Mouse (Mus musculus): ENCODE data around the gene Gm9.
A peak's percentile ranks its signal among the peaks of the same experiment; 100 is the strongest.
"Not testable (repeated sequence)": the region's sequence is repeated elsewhere in the genome, so short reads cannot be mapped to it uniquely, and the experiment has no call there.

Gm9 gene

GRCm38 (mm10) chrX:37210941-37211340 is at the start of gene Gm9:
TSS of gene Gm9 (minus strand) at chrX:37211041.
- DNase-seq = no peak

GRCm38 (mm10) chrX:37249619-37250018 is 38.8 kb upstream of the Gm9 start, which contains the start of gene Rhox3a:
TSS of gene Rhox3a (plus strand) at chrX:37249919.
- DNase-seq = not testable (repeated sequence)

DNA sequence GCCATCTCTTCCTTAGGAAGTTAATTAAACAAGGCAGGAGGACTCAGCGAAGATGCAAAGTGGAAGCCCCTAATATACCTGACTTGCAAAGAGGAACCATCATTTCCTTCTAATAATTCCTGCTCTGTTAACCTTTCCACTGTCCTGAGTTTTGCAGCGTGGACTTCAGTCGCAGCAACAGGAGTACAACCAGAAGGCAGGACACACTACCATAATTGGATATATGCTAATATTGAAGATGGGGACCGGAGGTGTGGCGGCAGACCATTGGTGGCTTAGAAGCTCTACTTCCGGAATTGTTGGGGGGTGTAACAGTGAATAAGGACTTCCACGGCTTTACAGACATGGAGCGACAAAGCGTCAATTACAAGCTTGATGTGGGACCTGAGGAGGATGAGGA is 33.8 kb upstream of the Gm9 start, which contains the start of gene Rhox2a:
Gene Rhox2a (plus strand): TSS at position 301 of the 400 bp plus-strand sequence.
- not testable (repeated sequence) for DNase-seq

DNA sequence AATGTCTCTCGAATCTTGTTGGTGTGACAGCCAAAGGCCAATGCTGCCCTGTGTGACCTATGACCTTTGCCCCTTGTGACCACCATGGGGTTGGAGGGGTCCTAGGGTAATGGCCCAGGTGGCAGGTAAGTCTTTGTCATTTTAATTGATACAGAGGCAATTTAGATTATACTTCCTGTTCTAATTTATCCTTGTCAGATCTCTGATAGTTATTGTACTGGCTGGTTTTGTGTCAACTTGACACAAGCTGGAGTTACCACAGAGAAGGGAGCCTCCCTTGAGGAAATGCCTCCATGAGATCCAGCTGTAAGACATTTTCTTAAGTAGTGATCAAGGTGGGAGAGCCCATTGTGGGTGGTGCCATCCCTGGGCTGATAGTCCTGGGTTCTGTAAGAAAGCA is 11.3 kb upstream of the Gm9 start, which contains the start of gene Rhox1:
Gene Rhox1 (minus strand): TSS at position 101 of the 400 bp plus-strand sequence.
- DNase-seq = not testable (repeated sequence)

GRCm38 (mm10) chrX:37198676-37199075 is 12.2 kb downstream of the Gm9 start:
- DNase-seq = no peak

DNA sequence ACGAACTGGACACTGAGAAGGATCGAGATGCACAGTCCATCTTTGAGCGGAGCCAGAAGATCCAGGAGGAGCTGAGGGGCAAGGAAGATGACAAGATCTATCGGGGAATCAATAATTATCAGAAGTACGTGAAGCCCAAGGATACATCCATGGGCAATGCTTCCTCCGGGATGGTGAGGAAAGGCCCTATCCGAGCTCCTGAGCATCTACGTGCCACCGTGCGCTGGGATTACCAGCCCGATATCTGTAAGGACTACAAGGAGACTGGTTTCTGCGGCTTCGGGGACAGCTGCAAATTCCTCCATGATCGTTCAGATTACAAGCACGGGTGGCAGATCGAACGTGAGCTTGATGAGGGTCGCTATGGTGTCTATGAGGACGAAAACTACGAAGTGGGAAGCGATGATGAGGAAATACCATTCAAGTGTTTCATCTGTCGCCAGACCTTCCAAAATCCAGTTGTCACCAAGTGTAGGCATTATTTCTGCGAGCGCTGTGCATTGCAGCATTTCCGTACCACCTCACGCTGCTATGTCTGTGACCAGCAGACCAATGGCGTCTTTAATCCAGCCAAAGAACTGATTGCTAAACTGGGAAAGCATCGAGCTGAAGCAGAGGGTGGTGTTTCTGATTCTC is 19.0 kb downstream of the Gm9 start:
- peak; percentile 8 for DNase-seq

DNA sequence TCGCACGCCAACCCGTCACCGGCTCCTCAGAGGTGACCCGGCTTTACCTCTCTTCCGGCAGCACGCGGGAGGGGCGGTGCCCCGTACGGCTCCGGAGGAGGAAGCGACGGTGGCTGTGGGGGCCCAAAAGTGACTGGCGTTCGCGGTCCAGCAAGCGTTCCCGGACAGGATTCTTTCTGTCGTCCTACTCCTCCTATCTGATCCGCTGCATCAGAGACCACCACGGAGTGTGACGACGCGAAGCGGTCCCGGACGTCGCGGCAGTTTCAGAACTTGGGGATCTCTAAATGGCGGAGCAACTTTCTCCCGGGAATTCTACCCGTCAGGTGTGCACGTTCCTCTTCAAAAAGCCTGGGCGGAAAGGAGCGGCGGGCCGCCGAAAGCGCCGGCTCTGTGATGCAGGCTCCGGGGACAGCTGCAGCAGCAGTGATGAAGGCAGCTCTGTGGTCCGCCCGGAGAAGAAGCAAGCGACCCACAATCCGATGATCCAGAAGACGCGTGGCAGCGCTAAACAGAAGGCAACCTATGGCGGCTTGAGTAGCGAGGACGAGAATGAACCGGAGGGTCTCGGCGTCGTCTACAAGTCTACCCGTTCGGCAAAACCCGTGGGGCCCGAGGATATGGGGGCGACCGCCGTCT is 19.6 kb downstream of the Gm9 start, which contains the start of the genes Ndufa1 and Rnf113a1:
Gene Ndufa1 (minus strand): TSS at position 59 of the 639 bp plus-strand sequence.
Gene Rnf113a1 (plus strand): TSS at position 141 of the 639 bp plus-strand sequence.
- DNase-seq = peak; percentile 76

DNA sequence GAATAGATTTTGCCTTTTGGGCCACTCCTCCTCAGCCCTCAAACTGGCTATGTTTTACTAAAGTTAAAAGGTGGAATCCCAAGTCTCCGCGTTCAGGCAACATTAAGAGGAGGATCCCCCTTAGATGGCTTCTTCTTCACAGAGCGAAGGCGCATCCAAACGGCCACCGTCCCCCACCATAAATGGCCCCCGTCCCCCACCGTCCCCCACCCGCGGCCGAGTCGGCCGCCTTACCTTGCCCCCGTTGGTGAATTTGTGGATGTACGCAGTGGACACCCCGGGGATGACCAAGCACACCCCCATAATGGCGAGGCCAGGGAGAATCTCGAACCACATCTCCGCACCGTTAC is 20.1 kb downstream of the Gm9 start:
- no peak for DNase-seq

DNA sequence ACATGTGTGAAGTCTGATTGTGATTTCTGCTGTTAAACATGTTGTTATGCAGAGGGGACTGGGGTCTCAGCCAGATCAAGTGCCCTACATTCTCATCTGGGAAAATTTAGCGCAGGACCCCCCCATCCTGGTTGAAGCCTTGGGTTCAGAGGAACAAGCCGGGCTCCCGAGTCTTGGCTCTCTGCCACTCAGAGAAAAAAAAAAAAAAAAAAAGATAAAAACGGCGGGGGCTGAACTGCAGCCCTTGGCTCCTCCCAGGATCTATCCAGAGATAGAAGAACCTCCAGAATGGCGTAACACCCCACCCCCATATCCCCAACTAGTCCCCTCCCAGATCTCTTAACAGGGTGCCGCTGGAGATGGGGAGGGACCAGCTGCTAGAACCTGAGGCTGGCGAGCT is 26.4 kb downstream of the Gm9 start:
- DNase-seq = not testable (repeated sequence)

DNA sequence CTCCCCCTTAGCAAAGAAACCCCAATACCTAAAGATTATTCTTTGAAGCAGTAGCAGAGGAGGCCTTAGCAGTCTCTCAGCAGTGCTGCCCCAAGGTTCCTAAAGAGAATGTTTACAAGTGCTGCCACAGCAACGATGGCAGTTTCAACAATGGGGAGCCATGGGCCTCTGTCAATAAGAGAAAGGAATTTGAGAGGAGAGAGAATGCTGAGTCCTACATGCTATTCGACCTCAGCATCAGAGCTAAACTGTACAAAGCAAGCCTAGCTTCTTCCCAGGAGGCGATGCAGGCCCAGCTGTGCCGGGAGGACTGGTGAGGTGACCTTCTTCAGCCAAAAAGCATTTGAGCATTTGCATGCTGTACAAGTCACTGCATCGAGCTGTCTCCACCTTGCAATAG is 42.1 kb downstream of the Gm9 start, which contains the start of gene Akap14:
Gene Akap14 (minus strand): TSS at position 101 of the 400 bp plus-strand sequence.
- no peak for DNase-seq

- no peak for DNase-seq
Observed at GRCm38 (mm10) chrX:37167085-37167484, 43.8 kb downstream of the Gm9 start.

DNA sequence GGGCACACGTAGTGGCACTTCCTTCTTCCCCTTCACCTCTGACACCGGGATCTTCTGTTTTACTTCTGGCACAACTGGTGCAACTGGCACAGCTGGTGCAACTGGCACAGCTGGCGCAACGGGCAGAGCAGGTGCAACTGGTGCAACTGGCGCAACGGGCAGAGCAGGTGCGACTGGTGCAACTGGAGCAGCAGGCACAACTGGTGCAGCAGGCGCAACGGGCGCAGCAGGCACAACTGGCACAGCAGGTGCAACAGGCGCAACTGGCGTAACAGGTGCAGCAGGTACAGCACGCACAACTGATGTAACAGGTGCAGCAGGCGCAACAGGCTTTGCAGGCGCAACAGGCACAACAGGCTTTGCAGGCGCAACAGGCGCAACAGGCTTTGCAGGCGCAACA is 47.7 kb downstream of the Gm9 start:
- no peak for DNase-seq

DNA sequence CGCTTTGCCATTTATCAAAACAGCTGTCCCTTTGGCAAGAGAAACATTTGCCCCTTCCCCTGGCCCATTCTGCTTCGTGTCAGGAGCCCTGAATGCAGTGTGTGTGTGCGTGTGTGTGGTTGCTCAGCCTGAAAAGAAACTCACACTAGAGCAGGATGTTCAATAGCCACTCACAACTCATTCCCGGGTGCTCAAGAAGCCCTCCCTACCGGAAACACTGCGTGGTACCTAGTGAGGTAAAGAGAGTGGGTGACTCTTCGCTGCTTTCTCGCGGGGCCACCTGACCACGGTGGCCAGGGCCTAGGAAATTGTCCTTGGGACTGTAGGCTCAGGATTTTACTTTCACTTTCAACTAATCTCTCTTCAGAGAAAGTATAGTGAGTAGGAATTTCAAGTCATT is 49.7 kb downstream of the Gm9 start:
- no peak for DNase-seq
